Mouse (Mus musculus) limb, embryonic 14.5 days (tissue): ENCODE data around the gene Dennd1a. TPM values are rescaled to one million over a fixed set of nuclear protein-coding genes. Genes with fewer than 3 reads are reported as not detected.
A peak's percentile ranks its signal among the peaks of the same experiment; 100 is the strongest.

Experiments used
- ATAC-seq: fragments of 200-750 bp; cut with Nextera tagmentation; 2 replicates; pipeline ENCODE4 v1.8.0; 2017; ENCODE audit warnings: low read depth, moderate number of reproducible peaks, moderate TSS enrichment; ENCODE audit not compliant: low FRiP score
- DNase-seq: peaks from one replicate; pipeline ENCODE4 v3.0.0-alpha.2; 2015; ENCODE audit warnings: low spot score
- H3K27ac ChIP-seq: fragments of 300-500 bp; sonication (generic); replicated peaks from 2 replicates; pipeline ENCODE4 v1.5.1; 2014; ENCODE audit warnings: low read depth, mild to moderate bottlenecking, low read length, moderate library complexity, mixed read lengths
- H3K27me3 ChIP-seq: fragments of 300-500 bp; sonication (generic); 2 replicates; pipeline ENCODE4 v1.6.1; 2014; ENCODE audit warnings: low read length, mixed read lengths; ENCODE audit not compliant: control insufficient read depth, insufficient read depth
- H3K36me3 ChIP-seq: fragments of 300-500 bp; sonication (generic); 2 replicates; pipeline ENCODE4 v1.6.1; 2014; ENCODE audit warnings: mild to moderate bottlenecking, low read length, moderate library complexity, mixed read lengths; ENCODE audit not compliant: control insufficient read depth, insufficient read depth
- H3K4me1 ChIP-seq: fragments of 300-500 bp; sonication (generic); 2 replicates; pipeline ENCODE4 v1.6.1; 2014; ENCODE audit warnings: antibody characterized with exemption, low read length, mixed read lengths; ENCODE audit not compliant: control insufficient read depth, insufficient read depth
- H3K4me2 ChIP-seq: fragments of 300-500 bp; sonication (generic); replicated peaks from 2 replicates; pipeline ENCODE4 v1.6.1; 2014; ENCODE audit warnings: low read depth, mild to moderate bottlenecking, low read length, moderate library complexity; ENCODE audit not compliant: severe bottlenecking
- H3K4me3 ChIP-seq: fragments of 300-500 bp; sonication (generic); replicated peaks from 2 replicates; pipeline ENCODE4 v1.5.1; 2014; ENCODE audit warnings: low read length
- H3K9ac ChIP-seq: fragments of 300-500 bp; sonication (generic); 2 replicates; pipeline ENCODE4 v1.6.1; 2014; ENCODE audit warnings: mild to moderate bottlenecking, low read depth, low read length, moderate library complexity; ENCODE audit not compliant: severe bottlenecking
- H3K9me3 ChIP-seq: fragments of 300-500 bp; sonication (generic); 2 replicates; pipeline ENCODE4 v1.6.1; 2016; ENCODE audit warnings: low read length; ENCODE audit not compliant: control insufficient read depth
- POLR2A ChIP-seq: fragments of 200-500 bp; IDR thresholded peaks from 2 replicates; pipeline ENCODE4 v1.8.0; 2012; ENCODE audit warnings: inconsistent platforms, mild to moderate bottlenecking, moderate library complexity, borderline replicate concordance; ENCODE audit not compliant: insufficient read depth, insufficient read length; ENCODE audit errors: extremely low read depth
- WGBS: fragments of 180-500 bp; shearing (Covaris S2); extraction: QIAGEN DNeasy Blood & Tissue Kit; methylation state at CpG from one replicate; pipeline ENCODE4 v1.1.7; 2014; 5-methylcytosine and 5-hydroxymethylcytosine counted together
- polyA plus RNA-seq, 2 experiments: library from polyadenylated mRNA; depleted of rRNA in 1 of 2; stranded (reverse) in 1 of 2; unstranded in 1 of 2; fragments of >200 nt; fragmentation: Nextera tagmentation in 1 of 2; extraction: Ambion mirVana in 1 of 2; gene quantifications; 2 replicates each; pipeline versions ENCODE4 v1.2.1 to v1.2.3; 2012 to 2014

The Dennd1a gene
- polyA plus RNA-seq, 2 experiments: 11.8 to 22.9 TPM

DNA sequence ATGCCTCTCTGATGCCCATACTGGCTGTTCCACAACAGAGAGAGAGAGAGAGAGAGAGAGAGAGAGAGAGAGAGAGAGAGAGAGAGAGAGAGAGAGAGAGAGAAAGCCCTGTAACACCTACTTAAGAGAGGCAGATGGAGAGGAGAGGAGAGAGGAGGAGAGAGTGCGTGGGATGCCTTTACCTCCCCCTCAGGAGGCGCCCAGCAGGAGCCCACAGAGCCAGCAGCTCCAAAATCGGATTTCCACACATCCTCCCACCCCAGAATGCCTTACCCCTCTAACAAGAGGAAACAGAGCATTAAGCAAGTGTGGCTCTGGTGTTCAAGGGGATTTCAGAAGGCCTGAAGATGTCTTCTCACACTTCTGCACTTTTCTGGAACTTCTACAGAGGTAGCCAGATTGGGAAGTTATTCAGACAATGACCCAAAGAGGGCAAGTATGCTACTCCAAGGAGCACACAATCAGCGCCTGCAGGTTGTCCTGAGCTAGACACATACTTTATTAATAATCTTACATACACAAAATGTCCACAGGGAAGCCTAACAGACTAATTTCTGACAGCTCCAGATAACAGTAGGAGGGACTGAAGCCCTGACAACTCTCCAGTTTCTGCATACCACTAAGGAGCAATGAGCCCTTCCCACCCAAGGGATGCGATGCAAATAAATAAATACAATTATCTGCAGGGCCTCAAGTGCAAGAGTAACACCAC is 161.4 kb downstream of the Dennd1a start:
- H3K27ac ChIP-seq: no peak overlapping the region
- H3K27me3 ChIP-seq: no peaks in the 10 kb centered on the region
- TF ChIP-seq POLR2A: no peak
- H3K9ac ChIP-seq: no peak overlapping the region
- no peak for DNase-seq
- no peak overlapping the region for H3K4me2 ChIP-seq
- no peaks in the 10 kb centered on the region for H3K9me3 ChIP-seq
- no peak for ATAC-seq
- H3K4me3 ChIP-seq: no peak overlapping the region
- peaks cover 4% of the 10 kb centered on the region; the same call in 1 of the 2 replicates for H3K4me1 ChIP-seq
- no peaks in the 10 kb centered on the region for H3K36me3 ChIP-seq
- 65% methylated on average over 5 of the region's 5 CpGs for WGBS

DNA sequence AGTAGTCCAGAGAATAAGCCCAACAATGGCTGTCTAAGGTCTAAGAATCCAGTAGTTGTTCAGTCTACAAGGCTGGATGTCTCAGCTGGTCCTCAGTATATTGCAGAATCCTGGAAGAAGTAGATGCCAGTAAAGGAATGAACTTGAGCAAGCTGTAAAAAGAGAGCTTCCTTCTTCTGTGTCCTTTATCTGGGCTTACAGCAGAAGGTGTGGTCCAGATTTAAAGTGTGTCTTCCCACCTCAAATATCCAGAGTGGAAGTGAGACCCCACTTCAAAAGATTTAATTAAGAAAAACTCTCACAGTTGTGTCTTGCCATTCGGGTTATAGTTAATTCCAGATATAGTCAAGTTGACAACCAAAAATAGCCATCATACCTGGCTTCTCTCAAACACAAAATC is 162.5 kb downstream of the Dennd1a start:
- Histone ChIP-seq H3K4me3 (no peak overlapping the region), H3K4me2 (no peak overlapping the region), H3K27me3 (no peaks in the 10 kb centered on the region), H3K36me3 (no peaks in the 10 kb centered on the region), H3K4me1 (no peaks in the 10 kb centered on the region), H3K27ac (no peak overlapping the region), H3K9ac (no peak overlapping the region), H3K9me3 (no peaks in the 10 kb centered on the region)
- 88% methylated on average over 1 of the region's 1 CpGs for WGBS
- DNase-seq (no peak), ATAC-seq (no peak)
- no peak for TF ChIP-seq POLR2A

DNA sequence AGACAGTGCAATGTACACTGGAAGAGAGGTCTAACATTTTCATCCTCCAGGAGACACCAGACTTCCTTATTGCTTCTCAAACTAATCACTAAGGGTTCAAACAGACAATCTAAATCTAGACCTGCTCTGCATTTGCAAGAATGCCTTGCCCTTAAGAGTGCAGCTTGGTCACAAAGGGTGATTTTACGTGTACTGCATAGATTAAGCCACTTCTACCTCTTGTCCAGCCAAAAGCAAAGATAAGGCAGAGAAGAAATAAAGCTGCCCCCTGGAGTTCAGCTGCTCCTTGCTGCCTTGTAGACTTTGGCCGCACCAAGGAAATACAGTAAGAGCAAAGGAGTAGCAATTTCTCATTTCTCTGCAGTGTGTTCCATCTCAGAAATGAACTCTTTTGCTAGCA is 172.2 kb downstream of the Dennd1a start:
- DNase-seq (no peak), ATAC-seq (no peak)
- Histone ChIP-seq H3K9ac (no peak overlapping the region), H3K4me1 (peaks cover 22% of the 10 kb centered on the region), H3K9me3 (no peaks in the 10 kb centered on the region), H3K4me2 (no peak overlapping the region), H3K27ac (no peak overlapping the region), H3K27me3 (no peaks in the 10 kb centered on the region), H3K4me3 (no peak overlapping the region), H3K36me3 (no peaks in the 10 kb centered on the region)
- 76% methylated on average over 2 of the region's 2 CpGs for WGBS
- TF ChIP-seq POLR2A: no peak

DNA sequence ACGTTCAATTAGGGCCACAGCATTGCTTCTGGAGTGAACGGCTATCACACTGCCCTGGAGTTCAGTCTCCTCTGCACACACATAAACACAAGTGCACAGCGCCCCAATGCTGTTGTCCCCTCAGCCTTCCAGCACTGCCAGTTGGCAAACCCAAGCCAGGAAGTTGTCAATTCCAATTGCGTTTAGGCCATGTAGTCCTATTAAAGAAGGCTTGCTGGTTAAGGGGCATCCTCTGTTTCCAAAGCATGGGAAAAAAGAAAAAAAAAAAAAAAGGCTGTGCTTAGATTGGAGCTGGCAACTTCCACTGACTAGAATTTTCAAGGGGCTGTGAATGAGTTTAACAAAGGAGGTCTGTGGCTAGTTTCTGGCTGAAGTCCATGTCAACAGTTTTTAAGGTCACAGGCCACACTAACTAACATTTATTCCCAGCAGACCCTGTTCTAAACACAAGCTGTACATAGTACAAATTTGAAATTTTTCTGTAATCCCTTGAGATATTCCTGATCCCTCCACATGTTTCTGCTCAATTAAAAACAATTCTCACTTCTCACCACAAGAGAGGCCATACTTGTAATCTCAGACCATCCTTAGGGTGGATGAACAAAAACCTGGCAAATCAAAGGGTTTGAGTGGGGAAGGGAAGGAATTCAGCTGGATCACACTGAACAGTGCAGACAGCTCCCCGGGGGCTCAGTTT is 175.4 kb downstream of the Dennd1a start:
- no peak for TF ChIP-seq POLR2A

DNA sequence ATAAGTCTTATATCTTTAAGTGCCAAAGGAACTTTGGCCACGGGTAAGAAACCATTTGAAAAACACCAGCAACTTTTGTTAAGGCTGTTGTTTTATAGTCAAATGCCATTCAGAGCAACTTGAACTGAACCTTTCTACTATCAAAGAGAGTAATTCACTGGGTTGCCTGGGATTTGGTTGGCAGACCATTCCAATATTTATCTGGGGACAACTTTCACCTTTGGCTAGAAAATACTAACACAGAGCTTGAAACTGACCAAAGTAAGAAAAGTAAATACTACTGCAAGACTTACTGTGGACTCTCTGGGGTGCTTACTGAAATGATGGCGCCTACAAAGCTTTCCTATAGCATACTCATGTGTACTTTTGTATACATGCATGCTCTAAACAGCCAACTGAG is 178.6 kb downstream of the Dennd1a start:
- Histone ChIP-seq H3K9me3 (no peaks in the 10 kb centered on the region), H3K4me2 (no peak overlapping the region), H3K9ac (no peak overlapping the region), H3K4me1 (peaks cover 17% of the 10 kb centered on the region), H3K4me3 (no peak overlapping the region), H3K27ac (no peak overlapping the region), H3K36me3 (no peaks in the 10 kb centered on the region), H3K27me3 (no peaks in the 10 kb centered on the region)
- WGBS: 75% methylated on average over 2 of the region's 2 CpGs
- DNase-seq (no peak), ATAC-seq (no peak)
- no peak for TF ChIP-seq POLR2A

More for the DNA sequence above, 175.4 kb downstream of the Dennd1a start:
- Histone ChIP-seq H3K4me1 (peaks cover 24% of the 10 kb centered on the region), H3K9ac (no peak overlapping the region), H3K4me3 (no peak overlapping the region), H3K9me3 (no peaks in the 10 kb centered on the region), H3K27ac (no peak overlapping the region), H3K4me2 (no peak overlapping the region), H3K27me3 (no peaks in the 10 kb centered on the region), H3K36me3 (no peaks in the 10 kb centered on the region)
- ATAC-seq: no peak
- peak; percentile 36 for DNase-seq
- 48% methylated on average over 5 of the region's 5 CpGs for WGBS
